Mouse (Mus musculus): ENCODE measurements around the gene Afg1l. TPM values are rescaled to one million over a fixed set of nuclear protein-coding genes. Genes with fewer than 3 reads are reported as not detected.

Afg1l gene
- 7.1 and 9.4 TPM in 2 replicates for polyA plus RNA-seq (2015; fragmentation: Nextera tagmentation; extraction: Ambion mirVana)

DNA sequence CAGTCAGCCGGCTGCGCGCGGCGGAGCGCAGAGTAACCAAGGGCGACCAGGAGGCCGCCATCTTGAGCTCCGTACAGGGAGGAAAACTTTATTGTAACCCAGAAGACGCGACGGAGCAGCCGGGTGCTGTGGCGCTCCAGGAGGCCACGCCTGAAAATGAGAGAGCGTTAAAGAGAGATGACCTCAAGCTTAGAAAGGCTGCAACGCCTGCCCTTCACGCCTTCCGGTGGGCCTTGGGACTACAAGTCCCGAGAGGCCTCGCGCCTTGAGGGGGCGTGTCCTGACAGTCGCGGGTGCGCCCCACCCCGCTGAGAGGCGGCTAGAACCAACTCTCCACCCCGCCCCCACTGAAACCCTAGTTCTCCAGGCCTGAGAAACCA is at the start of gene Afg1l:
Gene Afg1l, minus strand, starts transcription at position 225 of the 380 bp plus-strand sequence.
- peak within 1 kb of the TSS; percentile 83 for H3K9ac ChIP-seq (replicated peaks; ENCODE audit: low read depth)
- H3K27me3 ChIP-seq (replicated peaks; ENCODE audit: insufficient read depth, low read length) = no peaks in the 10 kb centered on the region
- H3K4me1 ChIP-seq (ENCODE audit: insufficient read depth, low read depth, low read length) = peaks cover 6% of the 10 kb centered on the region
- H3K4me3 ChIP-seq (ENCODE audit: low read depth, low read length) = peak within 1 kb of the TSS; percentile 79
- no peaks in the 10 kb centered on the region for H3K9me3 ChIP-seq (ENCODE audit: low read length)
- H3K27ac ChIP-seq (ENCODE audit: low read length) = peak within 1 kb of the TSS; percentile 93
- H3K4me2 ChIP-seq (replicated peaks; ENCODE audit: low read depth, low read length) = peak within 1 kb of the TSS; percentile 81
- peak; percentile 98 for DNase-seq (ENCODE audit: low spot score)
- peak; percentile 52 for TF ChIP-seq CTCF (IDR thresholded peaks at IDR 0.05)
- TF ChIP-seq EP300 (IDR thresholded peaks at IDR 0.05) = peak; percentile 61; the same call in 1 of the 2 replicates
- ATAC-seq = peak; percentile 96
- H3K36me3 ChIP-seq (ENCODE audit: insufficient read depth, low read length) = no peaks in the 10 kb centered on the region
- under 1% methylated on average over 29 of the region's 29 CpGs for WGBS

DNA sequence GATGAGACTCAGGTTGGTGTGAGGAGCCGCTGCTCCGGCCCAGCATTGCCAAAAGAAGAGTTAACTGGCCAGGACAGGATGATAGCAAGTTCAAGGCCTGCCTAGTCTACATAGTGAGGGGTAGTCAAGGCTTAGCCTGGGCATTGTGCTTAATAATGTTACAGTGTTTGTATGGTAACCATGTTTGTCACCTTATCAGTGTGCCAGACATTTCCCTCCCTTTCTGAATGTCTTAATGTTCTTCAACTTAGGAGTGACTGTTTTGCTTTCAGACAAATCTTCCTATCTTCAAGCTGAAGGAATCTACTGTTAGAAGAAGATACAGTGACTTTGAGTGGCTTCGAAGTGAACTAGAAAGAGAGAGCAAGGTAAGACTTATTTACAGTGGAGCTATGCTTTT is 47.3 kb upstream of the Afg1l start:
- WGBS = 97% methylated on average over 3 of the region's 3 CpGs
- TF ChIP-seq CTCF (IDR thresholded peaks at IDR 0.05) (no peak), EP300 (IDR thresholded peaks at IDR 0.05) (no peak)
- ATAC-seq = no peak

DNA sequence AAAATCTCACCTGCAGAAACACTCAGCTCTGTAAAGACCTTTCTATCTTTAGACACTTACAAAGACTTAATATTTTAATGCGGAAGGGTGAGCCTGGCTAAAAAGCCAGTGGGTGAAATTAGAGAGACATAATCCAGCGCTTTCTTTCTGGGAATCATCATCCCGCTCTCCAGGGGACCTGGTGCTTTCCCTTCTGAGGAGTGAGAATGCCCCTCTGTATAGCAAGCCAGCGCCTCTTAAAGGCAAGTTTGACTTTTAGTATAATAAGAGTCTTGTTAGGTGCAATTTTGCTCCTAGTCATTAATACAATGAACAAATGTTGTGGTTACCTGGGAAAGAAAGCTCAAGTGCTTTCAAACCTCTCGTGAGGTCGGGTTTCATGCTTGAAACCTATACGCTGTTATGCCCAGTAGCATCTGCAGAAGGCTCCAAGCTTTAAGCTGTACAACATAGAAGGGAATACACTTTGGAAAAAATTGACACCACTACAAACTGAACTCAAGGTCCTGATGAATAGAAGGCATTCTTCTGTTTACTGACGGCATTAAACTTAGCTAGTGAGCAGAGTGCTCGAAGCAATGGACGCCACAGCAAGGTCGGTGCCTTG is 45.3 kb upstream of the Afg1l start:
- Histone ChIP-seq H3K4me1 (ENCODE audit: insufficient read depth, low read depth, low read length) (no peaks in the 10 kb centered on the region), H3K27me3 (replicated peaks; ENCODE audit: insufficient read depth, low read length) (no peaks in the 10 kb centered on the region), H3K4me3 (ENCODE audit: low read depth, low read length) (no peak overlapping the region), H3K4me2 (replicated peaks; ENCODE audit: low read depth, low read length) (no peak overlapping the region), H3K36me3 (ENCODE audit: insufficient read depth, low read length) (peaks cover 18% of the 10 kb centered on the region), H3K9me3 (ENCODE audit: low read length) (no peaks in the 10 kb centered on the region), H3K27ac (ENCODE audit: low read length) (no peak overlapping the region), H3K9ac (replicated peaks; ENCODE audit: low read depth) (no peak overlapping the region)
- no peak for ATAC-seq
- 57% methylated on average over 11 of the region's 11 CpGs for WGBS
- no peak for DNase-seq (ENCODE audit: low spot score)
- TF ChIP-seq EP300 (IDR thresholded peaks at IDR 0.05) = no peak
- TF ChIP-seq CTCF (IDR thresholded peaks at IDR 0.05) = no peak

More for the DNA sequence above, 47.3 kb upstream of the Afg1l start:
- H3K9me3 ChIP-seq (ENCODE audit: low read length) = no peaks in the 10 kb centered on the region
- peaks cover 18% of the 10 kb centered on the region for H3K36me3 ChIP-seq (ENCODE audit: insufficient read depth, low read length)
- no peaks in the 10 kb centered on the region for H3K4me1 ChIP-seq (ENCODE audit: insufficient read depth, low read depth, low read length)
- H3K9ac ChIP-seq (replicated peaks; ENCODE audit: low read depth) = no peak overlapping the region
- DNase-seq (ENCODE audit: low spot score) = no peak
- H3K27ac ChIP-seq (ENCODE audit: low read length) = no peak overlapping the region
- H3K4me3 ChIP-seq (ENCODE audit: low read depth, low read length) = no peak overlapping the region
- H3K4me2 ChIP-seq (replicated peaks; ENCODE audit: low read depth, low read length) = no peak overlapping the region
- no peaks in the 10 kb centered on the region for H3K27me3 ChIP-seq (replicated peaks; ENCODE audit: insufficient read depth, low read length)

DNA sequence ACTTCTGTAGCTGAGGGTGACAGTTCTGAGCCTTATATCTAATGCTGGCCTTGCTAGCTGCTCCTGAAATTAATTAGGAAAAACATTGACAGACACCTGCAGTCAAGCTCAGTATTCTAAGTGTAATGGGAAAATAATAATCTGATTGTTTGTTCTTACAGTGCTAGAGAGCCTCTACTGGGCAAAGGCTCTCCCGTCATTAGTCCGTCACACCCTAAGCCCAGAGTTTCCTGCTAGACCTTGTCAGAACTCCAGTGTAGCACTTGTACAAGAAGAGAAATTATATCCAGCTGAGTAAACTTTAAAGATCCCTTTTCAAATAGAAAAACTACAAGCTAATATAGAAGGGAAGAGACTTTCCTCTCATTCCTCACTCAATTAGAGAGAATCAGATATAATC is 44.5 kb upstream of the Afg1l start:
- peaks cover 12% of the 10 kb centered on the region; the same call in 1 of the 2 replicates for H3K36me3 ChIP-seq (ENCODE audit: insufficient read depth, low read length)
- WGBS = 24% methylated on average over 2 of the region's 2 CpGs
- peak; percentile 37; the same call in 1 of the 2 replicates for ATAC-seq
- DNase-seq (ENCODE audit: low spot score) = peak; percentile 49
- TF ChIP-seq EP300 (IDR thresholded peaks at IDR 0.05) (no peak), CTCF (IDR thresholded peaks at IDR 0.05) (peak; percentile 32; the same call in 1 of the 2 replicates)
- H3K4me2 ChIP-seq (replicated peaks; ENCODE audit: low read depth, low read length) = no peak overlapping the region
- no peaks in the 10 kb centered on the region for H3K9me3 ChIP-seq (ENCODE audit: low read length)
- no peaks in the 10 kb centered on the region for H3K4me1 ChIP-seq (ENCODE audit: insufficient read depth, low read depth, low read length)
- H3K4me3 ChIP-seq (ENCODE audit: low read depth, low read length) = no peak overlapping the region
- no peak overlapping the region for H3K9ac ChIP-seq (replicated peaks; ENCODE audit: low read depth)
- no peak overlapping the region for H3K27ac ChIP-seq (ENCODE audit: low read length)
- no peaks in the 10 kb centered on the region for H3K27me3 ChIP-seq (replicated peaks; ENCODE audit: insufficient read depth, low read length)

DNA sequence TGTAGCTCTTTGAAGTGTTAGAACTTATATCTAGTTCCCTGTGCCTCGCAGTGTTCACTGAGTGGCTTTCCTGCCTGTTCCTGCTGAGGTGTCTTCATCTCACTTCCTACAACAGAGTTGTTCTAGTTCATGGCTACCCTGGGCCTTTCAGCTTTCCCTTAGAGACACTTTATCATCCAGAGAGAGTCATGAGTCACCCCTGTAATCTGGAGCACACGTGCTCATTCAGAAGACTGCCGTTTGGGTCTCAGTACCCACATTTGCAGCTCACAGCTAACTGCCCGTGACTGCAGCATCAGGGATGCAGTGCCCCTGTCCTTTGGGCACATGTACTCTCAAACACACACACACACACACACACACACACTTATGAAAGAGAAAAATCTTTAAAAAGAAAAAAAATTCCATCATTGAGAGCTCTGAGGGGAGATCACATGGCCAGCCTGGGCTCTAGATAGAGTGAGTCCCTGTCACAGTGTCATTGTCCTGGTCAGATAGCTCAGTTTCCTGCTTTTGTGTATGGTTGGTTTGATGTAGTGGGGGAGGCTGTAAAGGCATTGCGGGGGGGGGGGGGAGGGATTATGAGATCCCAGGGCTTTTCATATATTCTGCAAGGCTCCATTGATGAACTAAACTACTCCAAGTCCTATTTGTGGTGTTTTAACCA is 43.1 kb upstream of the Afg1l start:
- peak overlapping the region; percentile 28; the same call in 1 of the 2 replicates for H3K27ac ChIP-seq (ENCODE audit: low read length)
- H3K9ac ChIP-seq (replicated peaks; ENCODE audit: low read depth) = no peak overlapping the region
- H3K27me3 ChIP-seq (replicated peaks; ENCODE audit: insufficient read depth, low read length) = no peaks in the 10 kb centered on the region
- no peak overlapping the region for H3K4me3 ChIP-seq (ENCODE audit: low read depth, low read length)
- 48% methylated on average over 5 of the region's 5 CpGs for WGBS
- DNase-seq (ENCODE audit: low spot score) (no peak), ATAC-seq (peak; percentile 85)
- H3K4me2 ChIP-seq (replicated peaks; ENCODE audit: low read depth, low read length) = no peak overlapping the region
- H3K36me3 ChIP-seq (ENCODE audit: insufficient read depth, low read length) = peaks cover 6% of the 10 kb centered on the region; the same call in 1 of the 2 replicates
- no peaks in the 10 kb centered on the region for H3K4me1 ChIP-seq (ENCODE audit: insufficient read depth, low read depth, low read length)
- no peaks in the 10 kb centered on the region for H3K9me3 ChIP-seq (ENCODE audit: low read length)
- no peak for TF ChIP-seq CTCF (IDR thresholded peaks at IDR 0.05)
- no peak for TF ChIP-seq EP300 (IDR thresholded peaks at IDR 0.05)

DNA sequence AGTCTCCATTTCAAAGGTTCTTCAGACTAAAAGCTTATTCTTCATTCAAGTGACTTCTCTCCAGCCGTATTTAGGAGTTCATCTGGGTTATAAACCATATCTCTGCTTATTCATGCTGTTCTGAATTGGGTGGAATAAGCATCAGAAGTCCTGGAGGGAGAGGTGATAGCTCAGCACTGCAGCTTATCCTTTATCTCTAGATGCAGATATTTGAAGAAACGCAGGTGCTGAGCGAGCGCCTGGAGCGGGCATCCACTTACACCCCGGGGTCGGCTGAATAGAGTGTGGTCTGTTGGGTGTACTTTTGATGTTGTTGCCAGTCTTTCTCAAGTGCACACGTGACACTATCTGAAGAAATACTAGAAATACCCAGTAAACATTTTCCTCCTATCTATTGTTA is 40.0 kb upstream of the Afg1l start:
- WGBS = 68% methylated on average over 8 of the region's 8 CpGs
- TF ChIP-seq CTCF (IDR thresholded peaks at IDR 0.05) (no peak), EP300 (IDR thresholded peaks at IDR 0.05) (no peak)

More for the DNA sequence above, 40.0 kb upstream of the Afg1l start:
- Histone ChIP-seq H3K9ac (replicated peaks; ENCODE audit: low read depth) (no peak overlapping the region), H3K27ac (ENCODE audit: low read length) (no peak overlapping the region), H3K4me3 (ENCODE audit: low read depth, low read length) (no peak overlapping the region), H3K4me1 (ENCODE audit: insufficient read depth, low read depth, low read length) (no peaks in the 10 kb centered on the region), H3K27me3 (replicated peaks; ENCODE audit: insufficient read depth, low read length) (no peaks in the 10 kb centered on the region), H3K36me3 (ENCODE audit: insufficient read depth, low read length) (no peaks in the 10 kb centered on the region), H3K4me2 (replicated peaks; ENCODE audit: low read depth, low read length) (no peak overlapping the region), H3K9me3 (ENCODE audit: low read length) (no peaks in the 10 kb centered on the region)
- no peak for DNase-seq (ENCODE audit: low spot score)
- no peak for ATAC-seq
